Mouse (Mus musculus): ENCODE results near the gene Gpr68.
A peak's percentile ranks its signal among the peaks of the same experiment; 100 is the strongest.

The Gpr68 gene

DNA sequence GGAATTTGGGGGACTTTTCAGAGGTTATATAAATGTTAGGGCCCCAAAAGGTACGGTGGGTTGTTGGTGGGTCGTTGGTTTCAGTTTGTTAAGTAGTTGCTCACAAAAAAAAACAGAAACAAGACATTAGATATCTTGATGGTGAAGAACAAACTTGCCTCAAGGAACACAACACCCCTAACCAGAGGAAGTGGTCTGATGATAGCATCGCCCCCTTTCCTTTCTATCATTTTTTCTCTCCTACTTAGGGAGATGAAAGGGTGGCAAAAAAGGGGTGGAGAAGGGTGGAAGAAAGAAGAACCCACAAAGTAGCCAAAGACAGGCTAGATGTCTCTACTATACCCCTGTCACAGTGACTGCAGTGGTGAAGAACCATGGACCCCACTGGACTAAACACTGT, 17.4 kb downstream of the Gpr68 start:
- Histone ChIP-seq H3K36me3 (ENCODE audit: insufficient read depth, low read length) (no peaks in the 10 kb centered on the region), H3K27me3 (ENCODE audit: insufficient read depth, low read length) (peaks cover 46% of the 10 kb centered on the region), H3K4me3 (replicated peaks; ENCODE audit: low read length) (no peak overlapping the region), H3K9me3 (ENCODE audit: low read length) (no peaks in the 10 kb centered on the region), H3K4me1 (replicated peaks; ENCODE audit: low read depth, low read length) (peaks cover 14% of the 10 kb centered on the region)
- TF ChIP-seq POU5F1 (IDR thresholded peaks at IDR 0.05; ENCODE audit: borderline replicate concordance, low read length) (no peak), NANOG (IDR thresholded peaks at IDR 0.05; ENCODE audit: borderline replicate concordance, low read length) (no peak), CTCF (conservative IDR thresholded peaks at IDR 0.05; ENCODE audit: low read length) (no peak)

DNA sequence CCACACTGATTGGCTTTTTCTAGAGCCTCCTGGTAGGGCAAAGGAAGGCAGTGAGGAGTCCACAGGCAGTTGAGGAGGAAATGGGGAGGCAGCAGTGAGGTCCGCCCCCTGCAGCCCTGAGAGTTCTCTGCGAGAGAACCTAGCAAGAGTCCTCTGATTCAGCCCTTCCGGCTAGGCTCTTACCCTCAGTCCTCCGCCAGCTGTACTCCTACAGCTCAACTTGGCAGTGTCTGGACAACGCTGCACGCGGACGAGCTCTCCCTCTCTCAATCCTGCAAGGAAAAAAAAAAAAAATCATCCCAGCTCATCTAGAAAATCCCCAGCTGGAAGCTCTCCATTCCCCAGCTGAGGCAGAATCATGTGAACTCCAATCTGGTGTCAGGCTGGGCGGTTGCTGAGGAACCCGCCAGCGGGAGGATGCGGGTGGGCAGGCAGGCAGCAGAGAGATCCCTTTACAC, 20.2 kb downstream of the Gpr68 start:
- Histone ChIP-seq H3K4me3 (replicated peaks; ENCODE audit: low read length) (peak overlapping the region; percentile 23), H3K36me3 (ENCODE audit: insufficient read depth, low read length) (no peaks in the 10 kb centered on the region), H3K27me3 (ENCODE audit: insufficient read depth, low read length) (peaks cover 52% of the 10 kb centered on the region), H3K9me3 (ENCODE audit: low read length) (no peaks in the 10 kb centered on the region), H3K4me1 (replicated peaks; ENCODE audit: low read depth, low read length) (peaks cover 9% of the 10 kb centered on the region)
- TF ChIP-seq CTCF (conservative IDR thresholded peaks at IDR 0.05; ENCODE audit: low read length) (no peak), NANOG (IDR thresholded peaks at IDR 0.05; ENCODE audit: borderline replicate concordance, low read length) (no peak), POU5F1 (IDR thresholded peaks at IDR 0.05; ENCODE audit: borderline replicate concordance, low read length) (no peak)

DNA sequence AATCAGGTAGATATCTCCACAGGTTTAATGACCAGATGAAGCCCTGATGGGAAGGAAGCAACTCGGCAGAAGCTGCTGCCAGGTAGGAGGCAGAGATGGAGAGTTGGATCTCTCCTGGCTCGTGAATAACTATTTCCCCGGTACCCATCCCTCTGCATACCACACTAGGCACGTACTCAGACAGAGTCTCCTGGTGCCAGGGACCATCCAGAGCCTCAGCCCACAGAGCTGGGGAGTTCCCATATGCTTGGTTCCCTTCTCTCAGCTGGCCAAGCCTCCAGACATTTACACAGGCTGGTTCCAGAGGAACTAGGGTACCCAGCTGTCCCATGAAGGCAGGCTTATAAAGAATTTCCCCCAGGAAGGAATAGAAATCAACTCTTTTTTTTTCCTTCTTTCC, 21.1 kb downstream of the Gpr68 start:
- Histone ChIP-seq H3K4me3 (replicated peaks; ENCODE audit: low read length) (no peak overlapping the region), H3K36me3 (ENCODE audit: insufficient read depth, low read length) (no peaks in the 10 kb centered on the region), H3K9me3 (ENCODE audit: low read length) (no peaks in the 10 kb centered on the region), H3K27me3 (ENCODE audit: insufficient read depth, low read length) (peaks cover 52% of the 10 kb centered on the region), H3K4me1 (replicated peaks; ENCODE audit: low read depth, low read length) (peaks cover 9% of the 10 kb centered on the region)
- TF ChIP-seq NANOG (IDR thresholded peaks at IDR 0.05; ENCODE audit: borderline replicate concordance, low read length) (no peak), CTCF (conservative IDR thresholded peaks at IDR 0.05; ENCODE audit: low read length) (no peak), POU5F1 (IDR thresholded peaks at IDR 0.05; ENCODE audit: borderline replicate concordance, low read length) (no peak)

DNA sequence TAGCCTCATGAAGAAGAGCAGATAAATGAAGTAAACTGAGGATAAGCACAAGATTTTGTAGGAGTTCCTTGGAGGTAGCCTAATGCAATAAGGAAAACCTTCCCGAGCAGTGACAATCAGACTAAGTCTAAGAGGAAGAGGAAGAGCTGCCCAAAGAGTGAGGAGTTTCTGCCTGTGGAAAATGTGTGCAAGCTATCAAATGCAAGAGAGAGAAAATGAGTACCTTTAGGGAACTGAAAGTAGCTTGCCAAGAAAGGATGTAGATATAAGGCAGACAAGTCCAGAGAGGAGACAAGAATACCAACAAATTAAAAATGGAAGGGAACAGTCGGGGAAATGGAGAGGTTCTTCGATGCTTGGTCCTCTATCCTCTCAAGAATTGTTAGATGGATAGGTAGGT, 22.4 kb downstream of the Gpr68 start:
- peaks cover 9% of the 10 kb centered on the region for H3K4me1 ChIP-seq (replicated peaks; ENCODE audit: low read depth, low read length)
- H3K9me3 ChIP-seq (ENCODE audit: low read length), result no peaks in the 10 kb centered on the region
- H3K36me3 ChIP-seq (ENCODE audit: insufficient read depth, low read length), result no peaks in the 10 kb centered on the region
- no peak overlapping the region for H3K4me3 ChIP-seq (replicated peaks; ENCODE audit: low read length)
- H3K27me3 ChIP-seq (ENCODE audit: insufficient read depth, low read length), result peaks cover 45% of the 10 kb centered on the region
- TF ChIP-seq CTCF (conservative IDR thresholded peaks at IDR 0.05; ENCODE audit: low read length) (no peak), NANOG (IDR thresholded peaks at IDR 0.05; ENCODE audit: borderline replicate concordance, low read length) (no peak), POU5F1 (IDR thresholded peaks at IDR 0.05; ENCODE audit: borderline replicate concordance, low read length) (no peak)

DNA sequence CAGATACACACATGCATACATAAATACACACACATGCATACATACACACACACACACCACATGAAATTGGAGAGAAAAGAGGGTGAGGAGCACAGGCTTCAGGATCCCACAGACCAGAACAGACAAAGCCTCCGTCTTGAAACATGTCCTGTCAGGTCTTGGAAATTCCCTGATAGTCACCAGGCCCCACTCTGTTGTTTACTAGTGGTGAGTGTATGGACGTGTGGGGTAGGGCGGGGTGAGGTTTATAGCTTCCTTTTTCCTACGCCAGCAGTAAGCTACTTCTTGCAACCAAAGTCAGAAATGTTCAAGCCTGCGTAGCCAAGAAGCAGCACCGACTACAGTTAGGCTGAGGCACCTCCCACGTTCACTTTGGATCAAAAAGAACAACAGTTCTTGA, 24.8 kb downstream of the Gpr68 start:
- H3K4me3 ChIP-seq (replicated peaks; ENCODE audit: low read length), result no peak overlapping the region
- no peak for TF ChIP-seq POU5F1 (IDR thresholded peaks at IDR 0.05; ENCODE audit: borderline replicate concordance, low read length)
- no peak for TF ChIP-seq NANOG (IDR thresholded peaks at IDR 0.05; ENCODE audit: borderline replicate concordance, low read length)
- no peak for TF ChIP-seq CTCF (conservative IDR thresholded peaks at IDR 0.05; ENCODE audit: low read length)
- no peaks in the 10 kb centered on the region for H3K36me3 ChIP-seq (ENCODE audit: insufficient read depth, low read length)
- H3K27me3 ChIP-seq (ENCODE audit: insufficient read depth, low read length), result peaks cover 35% of the 10 kb centered on the region
- peaks cover 16% of the 10 kb centered on the region for H3K4me1 ChIP-seq (replicated peaks; ENCODE audit: low read depth, low read length)
- no peaks in the 10 kb centered on the region for H3K9me3 ChIP-seq (ENCODE audit: low read length)

DNA sequence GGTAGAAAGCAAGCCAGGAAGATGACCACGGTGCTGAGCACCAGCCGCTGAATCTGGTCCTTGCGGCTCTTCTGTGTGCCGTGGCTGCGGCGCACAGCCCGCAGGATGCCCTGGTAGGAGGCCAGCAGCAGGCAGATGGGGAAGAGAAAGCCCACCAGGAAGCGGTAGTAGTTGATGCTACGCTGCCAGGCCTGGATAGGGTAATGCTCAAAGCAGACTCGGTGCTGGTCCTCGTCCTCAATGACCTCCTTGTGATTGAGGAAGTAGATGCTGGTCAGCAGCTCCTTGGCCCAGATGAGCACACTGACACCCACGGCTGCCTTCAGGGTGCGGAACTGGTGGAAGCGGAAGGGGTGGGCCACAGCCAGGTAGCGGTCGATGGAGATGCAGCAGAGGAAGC, 29.4 kb downstream of the Gpr68 start:
- TF ChIP-seq CTCF (conservative IDR thresholded peaks at IDR 0.05; ENCODE audit: low read length), result no peak
- Histone ChIP-seq H3K4me1 (replicated peaks; ENCODE audit: low read depth, low read length) (peaks cover 18% of the 10 kb centered on the region), H3K9me3 (ENCODE audit: low read length) (no peaks in the 10 kb centered on the region), H3K36me3 (ENCODE audit: insufficient read depth, low read length) (no peaks in the 10 kb centered on the region), H3K27me3 (ENCODE audit: insufficient read depth, low read length) (peaks cover 5% of the 10 kb centered on the region), H3K4me3 (replicated peaks; ENCODE audit: low read length) (peak overlapping the region; percentile 49)

DNA sequence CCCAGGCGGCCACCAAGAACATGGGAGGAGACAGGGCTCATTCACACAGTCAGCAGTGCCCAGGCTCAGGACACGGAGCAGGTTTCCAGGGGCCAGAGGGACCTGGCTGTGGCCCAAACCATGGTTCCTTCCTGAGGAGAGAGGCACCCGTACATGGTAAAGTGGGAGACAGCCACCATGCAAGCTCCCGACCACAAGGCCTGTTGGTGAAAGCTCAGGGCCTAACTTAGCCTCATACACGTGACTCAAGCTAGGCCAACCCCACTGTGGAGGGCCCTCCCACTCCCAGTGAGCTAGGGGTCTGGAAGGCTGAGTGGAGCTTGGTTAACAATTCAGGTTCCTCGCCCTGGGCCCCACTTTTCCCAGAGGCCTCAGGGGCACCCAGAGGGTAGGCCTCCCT, 30.1 kb downstream of the Gpr68 start:
- Histone ChIP-seq H3K9me3 (ENCODE audit: low read length) (no peaks in the 10 kb centered on the region), H3K27me3 (ENCODE audit: insufficient read depth, low read length) (peaks cover 4% of the 10 kb centered on the region), H3K4me3 (replicated peaks; ENCODE audit: low read length) (peak overlapping the region; percentile 49), H3K36me3 (ENCODE audit: insufficient read depth, low read length) (no peaks in the 10 kb centered on the region), H3K4me1 (replicated peaks; ENCODE audit: low read depth, low read length) (peaks cover 18% of the 10 kb centered on the region)
- no peak for TF ChIP-seq POU5F1 (IDR thresholded peaks at IDR 0.05; ENCODE audit: borderline replicate concordance, low read length)
- no peak for TF ChIP-seq NANOG (IDR thresholded peaks at IDR 0.05; ENCODE audit: borderline replicate concordance, low read length)
- TF ChIP-seq CTCF (conservative IDR thresholded peaks at IDR 0.05; ENCODE audit: low read length), result no peak

DNA sequence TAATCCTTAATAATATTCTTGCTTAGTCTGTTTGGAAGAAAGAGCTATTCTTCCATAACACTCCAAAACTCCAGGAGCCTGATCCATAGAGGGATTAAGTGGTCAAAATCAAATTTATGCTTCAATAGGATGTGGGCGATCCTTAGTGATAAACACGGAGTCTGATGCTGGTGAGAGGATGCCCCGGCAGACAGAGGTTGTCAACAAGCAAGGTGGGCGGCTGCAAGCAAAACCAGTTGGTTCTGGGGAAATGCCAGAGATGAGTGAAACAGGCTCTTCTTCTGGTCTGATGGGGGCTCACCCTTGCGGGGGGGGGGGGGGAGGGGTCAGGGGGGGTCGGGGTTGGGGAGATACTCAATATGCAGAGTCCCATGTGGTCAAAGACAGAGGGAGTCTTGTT, 32.0 kb downstream of the Gpr68 start:
- no peak for TF ChIP-seq CTCF (conservative IDR thresholded peaks at IDR 0.05; ENCODE audit: low read length)
- no peaks in the 10 kb centered on the region for H3K9me3 ChIP-seq (ENCODE audit: low read length)
- no peaks in the 10 kb centered on the region for H3K36me3 ChIP-seq (ENCODE audit: insufficient read depth, low read length)
- H3K4me1 ChIP-seq (replicated peaks; ENCODE audit: low read depth, low read length), result peaks cover 18% of the 10 kb centered on the region
- peaks cover 8% of the 10 kb centered on the region for H3K27me3 ChIP-seq (ENCODE audit: insufficient read depth, low read length)
- no peak overlapping the region for H3K4me3 ChIP-seq (replicated peaks; ENCODE audit: low read length)

DNA sequence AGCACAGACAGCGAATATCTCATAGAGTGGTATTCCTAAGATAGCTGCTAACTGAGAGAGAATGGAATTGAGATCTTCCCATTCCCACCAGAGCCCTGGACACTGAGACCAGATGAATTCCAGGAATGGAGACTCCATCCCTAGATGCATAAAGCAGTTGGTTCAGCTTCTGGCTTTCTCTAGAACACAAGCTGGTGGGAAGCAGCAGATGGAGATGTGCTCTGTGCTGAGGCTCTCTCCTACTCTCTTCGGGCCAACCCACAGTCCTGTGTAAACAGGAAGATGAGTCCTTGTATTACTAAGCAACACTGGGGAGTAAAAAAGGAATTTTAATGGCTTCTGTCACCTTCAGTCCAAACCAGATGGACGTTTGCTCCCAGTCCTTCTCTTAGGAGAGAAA, 32.4 kb downstream of the Gpr68 start:
- Histone ChIP-seq H3K27me3 (ENCODE audit: insufficient read depth, low read length) (peaks cover 8% of the 10 kb centered on the region), H3K4me3 (replicated peaks; ENCODE audit: low read length) (no peak overlapping the region), H3K36me3 (ENCODE audit: insufficient read depth, low read length) (no peaks in the 10 kb centered on the region), H3K4me1 (replicated peaks; ENCODE audit: low read depth, low read length) (peaks cover 18% of the 10 kb centered on the region), H3K9me3 (ENCODE audit: low read length) (no peaks in the 10 kb centered on the region)
- TF ChIP-seq POU5F1 (IDR thresholded peaks at IDR 0.05; ENCODE audit: borderline replicate concordance, low read length) (no peak), CTCF (conservative IDR thresholded peaks at IDR 0.05; ENCODE audit: low read length) (no peak), NANOG (IDR thresholded peaks at IDR 0.05; ENCODE audit: borderline replicate concordance, low read length) (no peak)

Measured in E14TG2a.4 (cell line).